ENCODE assay signal across 15 mouse cellular contexts in genomic region chr7:100881531-100881930, GRCm38 (mm10).
"Had no signal": no experiment of that assay in that cellular context is flagged by ENCODE, and none has a peak within 500 bp of the region (broad histone marks: within the 10 kb centered on the region; RNA-seq: fewer than 3 reads in every experiment).

No protein-coding gene starts in this region.

- H3K27ac ChIP-seq: layer of hippocampus, adult 2 months; liver, embryonic 13.5 days; macrophage; midbrain, embryonic 12.5 days; midbrain, embryonic 15.5 days; neural tube, embryonic 12.5 days; neural tube, embryonic 15.5 days had no signal

- H3K4me3 ChIP-seq: layer of hippocampus, adult 2 months; liver, embryonic 13.5 days; midbrain, embryonic 12.5 days; midbrain, embryonic 15.5 days; neural tube, embryonic 12.5 days; neural tube, embryonic 15.5 days had no signal

- DNase-seq: kidney, postnatal 14 days; layer of hippocampus, adult 9-11 months; liver, embryonic 13.5 days; lung, adult 2 months; lung, postnatal 14 days; right cerebral cortex, adult 18-20 months; right cerebral cortex, postnatal 14 days; thymus, adult 18-20 months; thymus, postnatal 36 days had no signal
